Mouse (Mus musculus): ENCODE results near the gene Scyl1.

DNA sequence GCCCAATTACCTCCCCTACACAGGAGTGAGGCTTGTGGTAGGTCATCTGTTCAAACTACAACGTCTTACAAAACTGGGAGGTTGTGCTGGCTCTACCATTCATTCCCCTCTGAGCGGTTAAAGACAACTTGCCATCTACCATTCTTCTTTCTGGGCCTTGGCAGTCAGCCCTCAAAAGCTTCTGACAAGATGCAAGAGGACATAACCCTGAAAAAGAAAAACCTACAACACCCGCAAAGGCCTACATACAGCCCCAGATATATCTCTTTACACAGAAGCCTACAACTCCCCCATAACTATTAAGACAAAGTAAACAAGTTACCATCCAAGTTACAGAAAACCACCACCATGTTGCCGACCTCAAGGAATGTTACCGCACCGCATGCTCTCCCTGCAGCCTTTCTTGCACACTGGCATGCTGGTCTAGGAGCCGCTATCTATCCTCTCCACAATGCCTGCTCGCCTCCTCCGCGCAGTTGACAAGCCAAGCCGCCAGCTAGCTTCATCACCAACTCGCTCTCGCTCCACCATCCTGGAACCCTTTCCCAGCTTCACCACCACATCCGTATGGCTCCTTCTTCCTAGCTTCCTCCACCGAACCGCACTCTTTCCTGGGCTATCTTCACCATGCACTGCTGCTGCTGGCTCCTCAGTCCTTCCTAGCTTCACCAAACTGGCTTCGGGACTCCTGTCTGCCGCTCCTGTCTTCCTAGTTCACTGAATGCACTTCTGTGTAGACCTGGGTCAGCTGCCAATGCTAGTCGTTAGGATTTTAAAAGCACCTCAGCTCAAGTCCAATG, 29.6 kb upstream of the Scyl1 start:
- TF ChIP-seq CTCF (IDR thresholded peaks at IDR 0.05; ENCODE audit: borderline replicate concordance, control insufficient read depth, extremely low read depth, insufficient read depth, low read length, poor library complexity) (no peak), POLR2A (IDR thresholded peaks at IDR 0.05; ENCODE audit: control insufficient read depth, extremely low read depth, insufficient read depth, low read length, poor library complexity) (no peak)

All from thymus, adult 2 months (tissue).